Mouse (Mus musculus): ENCODE data around the gene Rhebl1. TPM values are rescaled to one million over a fixed set of nuclear protein-coding genes. Genes with fewer than 3 reads are reported as not detected.

Rhebl1 gene
- polyA plus RNA-seq, 1 experiment from 2014 or later = 6.1 TPM

DNA sequence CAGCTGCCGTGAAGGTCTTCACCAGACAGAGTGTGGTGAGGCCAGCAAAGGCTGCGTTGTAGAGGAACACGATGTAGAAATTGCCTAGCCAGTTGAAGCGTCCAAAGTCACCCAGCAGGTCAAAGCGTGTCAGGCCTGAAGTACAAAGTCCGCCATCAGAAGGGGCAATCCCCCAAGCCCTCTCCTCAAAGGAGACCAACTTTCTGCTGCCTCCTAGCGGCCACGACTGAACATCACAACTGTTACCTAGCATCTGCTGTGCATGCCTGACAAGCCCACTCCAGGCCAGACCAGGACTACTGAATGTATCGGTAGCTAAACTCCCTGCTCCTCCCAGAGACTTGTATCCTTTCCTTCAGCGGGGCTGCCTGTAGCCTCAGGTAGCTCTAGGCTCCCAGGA is 10.4 kb upstream of the Rhebl1 start:
- ATAC-seq (ENCODE audit: insufficient number of reproducible peaks, low FRiP score) = no peak
- 27% methylated on average over 10 of the region's 10 CpGs for WGBS
- peaks cover 63% of the 10 kb centered on the region for H3K36me3 ChIP-seq
- no peak overlapping the region for H3K9ac ChIP-seq
- no peaks in the 10 kb centered on the region for H3K4me1 ChIP-seq (replicated peaks)
- H3K27ac ChIP-seq (ENCODE audit: poor library complexity, severe bottlenecking) = no peak overlapping the region
- no peak overlapping the region for H3K4me3 ChIP-seq
- no peak overlapping the region for H3K4me2 ChIP-seq
- no peaks in the 10 kb centered on the region for H3K27me3 ChIP-seq (replicated peaks)
- H3K9me3 ChIP-seq (replicated peaks) = no peaks in the 10 kb centered on the region

DNA sequence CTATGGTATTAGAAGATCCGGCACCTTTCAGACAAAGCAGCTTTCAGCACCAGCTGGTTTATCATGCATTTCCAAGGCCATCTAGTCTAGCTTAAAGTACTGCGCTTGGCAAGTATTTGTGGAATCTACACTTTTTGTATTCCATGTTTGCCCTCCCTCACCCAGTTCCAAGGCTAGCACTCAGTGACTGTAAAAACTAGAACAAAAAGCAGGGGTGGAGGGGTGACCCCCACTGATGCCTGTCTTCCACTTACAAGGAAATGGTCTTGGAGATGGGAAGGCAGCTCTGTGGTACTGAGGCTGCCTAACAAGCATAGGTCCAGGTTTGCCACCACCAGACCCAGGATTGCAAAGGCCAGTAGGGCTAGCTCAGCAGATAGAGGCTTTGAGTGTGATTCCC is 8.3 kb upstream of the Rhebl1 start:
- H3K36me3 ChIP-seq = peaks cover 42% of the 10 kb centered on the region
- H3K9me3 ChIP-seq (replicated peaks) = no peaks in the 10 kb centered on the region
- no peak overlapping the region for H3K27ac ChIP-seq (ENCODE audit: poor library complexity, severe bottlenecking)
- 81% methylated on average over 2 of the region's 2 CpGs for WGBS
- H3K27me3 ChIP-seq (replicated peaks) = peaks cover 16% of the 10 kb centered on the region
- no peak overlapping the region for H3K4me3 ChIP-seq
- no peak overlapping the region for H3K4me2 ChIP-seq
- H3K4me1 ChIP-seq (replicated peaks) = peaks cover 11% of the 10 kb centered on the region
- ATAC-seq (ENCODE audit: insufficient number of reproducible peaks, low FRiP score) = no peak
- H3K9ac ChIP-seq = no peak overlapping the region

DNA sequence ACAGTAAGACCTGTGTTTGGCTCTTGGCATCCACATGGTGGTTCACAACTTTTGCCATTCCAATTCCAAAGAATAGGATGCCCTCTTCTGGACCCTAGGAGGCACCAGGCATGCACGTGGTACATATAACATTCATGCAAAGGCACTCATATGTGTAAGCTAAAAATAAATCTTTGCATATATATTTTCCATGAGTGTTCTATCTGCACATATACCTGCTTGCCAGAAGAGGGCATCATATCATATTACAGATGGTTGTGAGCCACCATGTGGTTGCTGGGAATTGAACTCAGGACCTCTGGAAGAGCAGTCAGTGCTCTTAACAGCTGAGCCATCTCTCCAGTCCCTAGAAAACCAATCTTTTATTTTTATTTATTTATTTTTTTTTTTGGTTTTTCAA is 7.2 kb upstream of the Rhebl1 start:
- 69% methylated on average over 1 of the region's 1 CpGs for WGBS
- Histone ChIP-seq H3K9me3 (replicated peaks) (no peaks in the 10 kb centered on the region), H3K36me3 (peaks cover 32% of the 10 kb centered on the region), H3K4me2 (no peak overlapping the region), H3K27ac (ENCODE audit: poor library complexity, severe bottlenecking) (no peak overlapping the region), H3K4me1 (replicated peaks) (peaks cover 20% of the 10 kb centered on the region), H3K27me3 (replicated peaks) (peaks cover 27% of the 10 kb centered on the region), H3K9ac (no peak overlapping the region), H3K4me3 (no peak overlapping the region)
- ATAC-seq (ENCODE audit: insufficient number of reproducible peaks, low FRiP score) = no peak

DNA sequence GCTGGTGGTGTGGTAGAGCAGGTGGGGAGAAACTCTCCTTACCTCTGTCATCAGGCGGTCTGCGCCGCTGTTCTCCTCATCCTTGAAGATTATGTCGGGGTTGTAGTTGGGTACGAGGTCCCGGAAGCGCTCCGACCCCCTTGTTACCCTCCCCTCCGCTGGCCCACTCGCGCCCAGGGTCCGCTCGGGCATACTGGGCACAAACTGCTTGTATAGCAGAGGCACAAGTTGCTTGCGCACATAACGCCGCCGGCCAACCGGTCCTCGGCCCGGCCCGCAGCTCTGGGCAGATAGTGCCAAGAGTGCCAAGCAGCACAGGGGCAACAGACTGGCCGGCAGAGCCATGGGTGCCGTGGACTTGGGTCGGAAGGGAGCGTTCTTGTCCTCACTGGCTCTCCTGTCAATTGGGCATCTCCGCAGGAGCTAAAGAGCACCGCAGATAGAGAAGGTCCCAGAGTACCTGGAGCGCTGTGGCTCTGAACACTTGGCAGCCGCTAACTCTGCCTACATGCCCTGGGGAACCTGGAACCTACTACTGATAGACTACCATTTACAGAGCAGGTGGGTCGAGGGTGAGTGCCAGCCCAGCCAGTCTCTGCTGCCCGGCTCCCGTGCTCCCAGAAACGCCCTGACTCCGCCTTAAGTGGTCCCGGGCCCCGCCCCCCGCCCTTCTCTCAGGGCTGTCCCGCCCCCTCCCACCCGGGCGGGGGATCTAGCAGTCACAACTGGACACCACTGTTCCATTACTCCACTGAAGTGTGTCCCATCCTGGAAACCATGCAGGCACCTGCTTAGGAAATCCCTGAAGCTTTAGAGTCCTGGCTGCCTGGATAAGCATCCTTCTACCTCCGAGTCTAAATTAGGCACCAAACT is 3.8 kb upstream of the Rhebl1 start, which contains the start of gene Dhh:
Gene Dhh (minus strand): TSS at position 613 of the 873 bp plus-strand sequence.
- ATAC-seq (ENCODE audit: insufficient number of reproducible peaks, low FRiP score) = 0 out of 2 replicates have a peak, but pooled peaks have one; percentile 30
- Histone ChIP-seq H3K9me3 (replicated peaks) (no peaks in the 10 kb centered on the region), H3K4me2 (peak within 1 kb of the TSS; percentile 88), H3K4me3 (peak within 1 kb of the TSS; percentile 47), H3K27me3 (replicated peaks) (peaks cover 61% of the 10 kb centered on the region), H3K9ac (peak within 1 kb of the TSS; percentile 55), H3K27ac (ENCODE audit: poor library complexity, severe bottlenecking) (no peak within 1 kb of the TSS), H3K4me1 (replicated peaks) (peaks cover 49% of the 10 kb centered on the region), H3K36me3 (peaks cover 2% of the 10 kb centered on the region)
- WGBS = 1% methylated on average over 40 of the region's 41 CpGs

DNA sequence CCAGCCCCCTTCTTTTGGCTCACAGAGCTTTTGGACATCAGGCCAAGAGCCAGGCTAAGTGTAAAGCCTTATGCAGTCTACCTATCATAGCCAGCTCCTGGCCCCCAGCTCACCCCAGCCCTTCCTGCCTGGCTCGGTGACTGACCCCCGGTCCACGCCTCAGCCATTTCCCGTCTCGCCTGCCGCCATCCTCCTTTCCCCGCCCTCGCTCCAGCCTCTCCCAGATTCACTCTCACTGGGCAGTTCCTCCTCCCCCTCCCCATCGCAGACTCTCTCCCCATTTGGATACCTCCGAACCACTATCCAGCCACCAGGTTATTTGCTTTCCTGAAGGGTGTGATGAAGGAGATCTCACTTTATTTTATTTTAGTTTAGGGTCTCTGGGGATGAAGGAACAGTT is 3.2 kb upstream of the Rhebl1 start:
- Histone ChIP-seq H3K9ac (peak overlapping the region; percentile 55; the same call in 1 of the 2 replicates), H3K4me2 (peak overlapping the region; percentile 88), H3K27me3 (replicated peaks) (peaks cover 67% of the 10 kb centered on the region), H3K9me3 (replicated peaks) (no peaks in the 10 kb centered on the region), H3K27ac (ENCODE audit: poor library complexity, severe bottlenecking) (no peak overlapping the region), H3K4me1 (replicated peaks) (peaks cover 49% of the 10 kb centered on the region), H3K4me3 (peak overlapping the region; percentile 47), H3K36me3 (no peaks in the 10 kb centered on the region)
- ATAC-seq (ENCODE audit: insufficient number of reproducible peaks, low FRiP score) = peak; percentile 46; the same call in 1 of the 2 replicates
- WGBS = 2% methylated on average over 10 of the region's 10 CpGs

DNA sequence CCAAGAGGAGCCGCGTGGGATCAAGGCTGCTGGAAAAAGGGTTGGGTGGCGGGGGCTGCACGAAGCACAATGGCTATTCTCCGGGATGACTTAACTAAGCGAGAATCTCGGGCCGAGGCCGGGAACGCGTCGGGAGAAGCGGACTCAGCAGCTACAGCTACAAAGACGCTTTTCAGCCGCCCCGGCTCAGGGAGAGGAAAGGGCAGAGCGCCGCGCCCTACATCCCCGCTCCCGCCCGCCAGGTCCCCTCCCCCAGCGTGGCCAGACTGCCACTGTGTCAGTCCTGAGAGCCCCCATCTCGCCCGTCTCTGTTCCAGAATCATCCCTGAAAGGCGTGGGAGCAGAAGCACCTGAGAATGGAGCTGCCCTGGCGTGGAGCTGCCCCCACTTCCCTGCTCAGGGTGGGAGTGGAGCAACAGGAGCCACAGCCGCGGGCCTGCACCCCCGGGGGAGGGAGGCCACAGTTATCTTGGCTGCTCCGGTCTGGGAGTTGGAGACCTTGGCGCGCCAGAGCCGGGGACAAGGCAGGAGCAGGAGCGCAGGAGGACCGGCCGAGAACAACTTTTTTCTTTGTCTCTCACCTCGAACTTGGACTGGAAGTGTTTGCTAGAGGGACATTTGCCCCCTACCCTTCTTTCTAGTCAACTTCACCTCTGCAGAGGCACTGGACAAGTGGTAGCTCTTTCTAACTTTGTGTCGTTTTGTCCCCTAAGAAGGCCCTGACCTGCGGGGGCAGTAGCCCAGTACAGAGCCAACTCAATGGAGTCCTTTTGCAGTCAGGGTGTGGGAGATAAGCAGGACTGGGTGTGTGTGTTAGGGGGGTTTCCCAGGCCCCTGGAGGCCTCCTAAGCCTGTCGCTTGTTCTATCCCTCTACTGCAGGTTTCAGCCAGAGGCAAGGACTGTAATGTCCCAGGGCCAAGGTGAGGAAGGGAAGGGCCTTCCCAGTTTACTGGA is 1.6 kb upstream of the Rhebl1 start:
- WGBS = 2% methylated on average over 39 of the region's 41 CpGs
- peak; percentile 42; the same call in 1 of the 2 replicates for ATAC-seq (ENCODE audit: insufficient number of reproducible peaks, low FRiP score)
- Histone ChIP-seq H3K9ac (peak overlapping the region; percentile 51), H3K9me3 (replicated peaks) (no peaks in the 10 kb centered on the region), H3K27ac (ENCODE audit: poor library complexity, severe bottlenecking) (peak overlapping the region; percentile 51), H3K4me2 (peak overlapping the region; percentile 95), H3K27me3 (replicated peaks) (peaks cover 73% of the 10 kb centered on the region), H3K4me3 (peak overlapping the region; percentile 59), H3K36me3 (no peaks in the 10 kb centered on the region), H3K4me1 (replicated peaks) (peaks cover 49% of the 10 kb centered on the region)

DNA sequence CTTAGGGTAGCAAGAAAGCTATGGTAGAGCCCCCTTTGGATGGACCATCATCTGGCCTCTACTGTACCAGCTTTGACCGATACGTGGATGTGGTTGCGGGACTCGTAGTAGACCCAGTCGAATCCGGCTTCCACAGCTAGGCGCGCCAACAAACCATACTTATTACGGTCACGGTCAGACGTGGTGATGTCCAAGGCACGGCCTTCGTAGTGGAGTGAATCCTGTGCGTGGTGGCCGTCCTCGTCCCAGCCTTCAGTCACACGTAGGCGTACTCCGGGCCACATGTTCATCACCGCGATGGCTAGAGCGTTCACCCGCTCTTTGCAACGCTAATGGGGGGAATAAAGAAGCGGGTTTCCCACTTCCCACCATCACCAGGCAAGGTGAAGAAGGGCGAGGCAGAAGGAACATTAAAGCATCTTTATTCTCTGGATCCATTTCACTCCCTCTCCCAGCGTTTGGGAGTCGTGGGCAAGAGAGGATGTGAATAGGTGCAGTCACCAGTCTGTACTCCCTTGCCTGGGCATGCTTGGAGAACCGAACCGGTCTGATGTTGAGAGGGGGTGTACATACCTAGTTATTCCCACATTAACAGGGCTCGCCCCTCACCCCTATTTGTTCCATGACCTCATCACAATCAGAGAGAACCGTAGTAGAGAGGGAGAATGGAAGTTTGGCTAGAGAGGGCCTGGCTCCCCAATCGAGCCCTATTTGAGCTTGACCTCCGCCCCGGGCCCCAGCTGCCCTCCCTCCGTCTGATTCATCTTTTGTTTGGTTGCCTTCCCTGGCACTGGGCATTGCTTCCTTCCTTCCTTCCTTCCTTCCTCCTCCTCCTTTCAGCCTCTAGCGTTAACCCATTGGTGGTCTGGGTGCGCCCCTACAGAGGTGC is 650 bp upstream of the Rhebl1 start:
- no peak; the same call in 1 of the 2 replicates for ATAC-seq (ENCODE audit: insufficient number of reproducible peaks, low FRiP score)
- H3K27ac ChIP-seq (ENCODE audit: poor library complexity, severe bottlenecking) = peak overlapping the region; percentile 51; the same call in 1 of the 2 replicates

DNA sequence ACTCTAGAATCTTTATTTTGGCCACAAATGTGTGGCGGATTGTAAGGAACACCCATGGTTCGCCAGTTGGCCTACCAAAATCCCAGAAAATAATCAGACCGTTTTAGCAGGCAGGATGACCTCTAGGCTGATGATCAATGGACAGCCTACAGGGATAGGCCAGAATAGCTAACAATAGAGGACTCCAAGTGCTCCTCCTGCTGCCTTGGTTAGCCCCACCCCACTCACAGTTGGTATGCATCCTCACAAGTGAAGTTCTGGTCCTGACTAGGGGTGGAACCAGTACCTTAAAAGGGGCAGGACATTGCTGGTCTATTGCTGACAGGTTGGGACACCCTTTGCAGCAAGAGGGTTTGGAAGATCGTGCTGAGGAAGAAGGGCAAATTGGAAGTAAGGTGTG is 1.3 kb downstream of the Rhebl1 start:
- Histone ChIP-seq H3K4me1 (replicated peaks) (peaks cover 42% of the 10 kb centered on the region), H3K36me3 (no peaks in the 10 kb centered on the region), H3K27ac (ENCODE audit: poor library complexity, severe bottlenecking) (no peak overlapping the region), H3K9me3 (replicated peaks) (no peaks in the 10 kb centered on the region), H3K27me3 (replicated peaks) (peaks cover 60% of the 10 kb centered on the region), H3K4me2 (peak overlapping the region; percentile 95; the same call in 1 of the 2 replicates), H3K4me3 (no peak overlapping the region), H3K9ac (no peak overlapping the region)
- 56% methylated on average over 4 of the region's 4 CpGs for WGBS
- no peak for ATAC-seq (ENCODE audit: insufficient number of reproducible peaks, low FRiP score)

More for the DNA sequence above, 650 bp upstream of the Rhebl1 start:
- Histone ChIP-seq H3K4me2 (peak overlapping the region; percentile 95), H3K4me1 (replicated peaks) (peaks cover 49% of the 10 kb centered on the region), H3K9ac (peak overlapping the region; percentile 64), H3K4me3 (peak overlapping the region; percentile 59), H3K36me3 (no peaks in the 10 kb centered on the region), H3K27me3 (replicated peaks) (peaks cover 73% of the 10 kb centered on the region), H3K9me3 (replicated peaks) (no peaks in the 10 kb centered on the region)
- WGBS = 5% methylated on average over 38 of the region's 38 CpGs

DNA sequence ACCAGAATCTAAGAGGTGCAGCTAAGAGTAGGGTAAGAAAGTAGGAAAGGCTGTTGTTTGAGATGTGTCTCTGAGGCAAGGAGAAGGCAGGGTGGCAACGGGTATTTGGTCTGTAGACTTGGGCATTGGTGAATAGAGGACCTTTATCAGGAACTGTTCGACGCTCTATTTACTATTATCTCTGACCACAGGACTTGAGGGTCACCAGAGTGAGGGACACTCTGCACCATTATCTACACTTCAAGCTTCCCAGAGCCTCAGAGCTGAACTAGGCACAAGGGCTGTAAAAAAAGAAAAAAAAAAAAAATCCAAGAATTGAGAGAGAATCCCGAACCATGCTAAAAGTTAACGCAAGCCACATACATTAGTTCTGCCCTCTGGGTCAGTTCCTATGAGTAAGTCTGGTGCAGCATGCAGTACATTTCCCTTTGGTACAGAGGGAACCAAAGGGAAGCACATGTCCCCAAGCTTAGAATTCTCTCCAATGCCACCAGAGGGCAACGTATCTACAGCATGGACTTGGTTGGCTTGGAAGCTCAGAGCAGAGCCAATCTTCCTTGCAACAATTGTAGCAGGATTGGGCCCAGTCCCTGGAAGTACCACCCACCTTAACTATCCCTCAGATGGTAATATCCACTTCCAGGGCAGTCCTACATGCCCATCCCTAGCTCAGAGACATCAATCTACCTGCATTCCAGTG is 2.3 kb downstream of the Rhebl1 start:
- 20% methylated on average over 6 of the region's 6 CpGs for WGBS
- H3K9me3 ChIP-seq (replicated peaks) = no peaks in the 10 kb centered on the region
- H3K4me3 ChIP-seq = no peak overlapping the region
- peaks cover 33% of the 10 kb centered on the region for H3K4me1 ChIP-seq (replicated peaks)
- peaks cover 52% of the 10 kb centered on the region for H3K27me3 ChIP-seq (replicated peaks)
- no peak overlapping the region for H3K27ac ChIP-seq (ENCODE audit: poor library complexity, severe bottlenecking)
- H3K36me3 ChIP-seq = no peaks in the 10 kb centered on the region
- peak; percentile 37; the same call in 1 of the 2 replicates for ATAC-seq (ENCODE audit: insufficient number of reproducible peaks, low FRiP score)
- H3K9ac ChIP-seq = 0 out of 2 replicates have a peak overlapping the region, but pooled peaks have one; percentile 35
- 0 out of 2 replicates have a peak overlapping the region, but pooled peaks have one; percentile 59 for H3K4me2 ChIP-seq

Data from heart, embryonic 12.5 days (tissue).